ENCODE assay signal across 10 mouse cellular contexts in genomic region chr14:57386758-57387561, GRCm38 (mm10). TPM values are rescaled to one million over a fixed set of nuclear protein-coding genes. Genes with fewer than 3 reads are reported as not detected.
DNase-seq lines count a peak whose midpoint lies in the region; ATAC-seq and TF ChIP-seq lines count a peak whose summit lies in the region.
"Had no signal": no experiment of that assay in that cellular context is flagged by ENCODE, and none has a peak within 500 bp of the region (broad histone marks: within the 10 kb centered on the region; RNA-seq: fewer than 3 reads in every experiment).

No protein-coding gene starts in this region.

- in situ Hi-C loops in ES-E14 (cut with MboI; ENCODE audit: low sequenced_read_pairs in 2 of 2, unreplicated experiment in 2 of 2), result no loop called here

- H3K27me3 ChIP-seq in heart, embryonic 15.5 days, result no peaks in the 10 kb centered on the region
- H3K27me3 ChIP-seq in liver, embryonic 12.5 days (replicated peaks), result no peaks in the 10 kb centered on the region
- no peaks in the 10 kb centered on the region for H3K27me3 ChIP-seq in neural tube, embryonic 15.5 days (replicated peaks)
- H3K27me3 ChIP-seq in limb, embryonic 10.5 days (ENCODE audit: low read depth, poor library complexity, severe bottlenecking), result no peaks in the 10 kb centered on the region

- 46% methylated on average over 14 of the region's 14 CpGs for WGBS in heart, embryonic 15.5 days
- WGBS in liver, embryonic 12.5 days (ENCODE audit: insufficient replicate concordance), result 36% methylated on average over 14 of the region's 14 CpGs
- 77% methylated on average over 14 of the region's 14 CpGs for WGBS in neural tube, embryonic 15.5 days
- 55% methylated on average over 14 of the region's 14 CpGs for WGBS in limb, embryonic 10.5 days

- 0 out of 2 replicates have a peak, but pooled peaks have one; percentile 27 for ATAC-seq in heart, embryonic 15.5 days (replicated peaks; ENCODE audit: insufficient number of reproducible peaks, insufficient read depth, low FRiP score, low read depth)
- peak; percentile 27; the same call in 1 of the 2 replicates for ATAC-seq in liver, embryonic 12.5 days
- no peak for ATAC-seq in neural tube, embryonic 15.5 days (ENCODE audit: low FRiP score)

- peaks cover 0 to 4% of the 10 kb centered on the region in 2 experiments; a peak in 1 of 4 replicates for H3K4me1 ChIP-seq in ES-E14 (ENCODE audit: control insufficient read depth in 2 of 2, insufficient read depth in 2 of 2, low read length in 2 of 2, poor library complexity in 1 of 2)
- peaks cover 6% of the 10 kb centered on the region for H3K4me1 ChIP-seq in heart, embryonic 15.5 days (replicated peaks)
- peaks cover 14% of the 10 kb centered on the region for H3K4me1 ChIP-seq in liver, embryonic 12.5 days
- no peaks in the 10 kb centered on the region for H3K4me1 ChIP-seq in neural tube, embryonic 15.5 days
- peaks cover 16% of the 10 kb centered on the region for H3K4me1 ChIP-seq in limb, embryonic 10.5 days

- H3K9ac ChIP-seq in ES-E14 (ENCODE audit: insufficient read depth, low read depth, low read length, poor library complexity, severe bottlenecking), result 0 out of 2 replicates have a peak overlapping the region, but pooled peaks have one; percentile 2
- no peak overlapping the region for H3K9ac ChIP-seq in heart, embryonic 15.5 days
- no peak overlapping the region for H3K9ac ChIP-seq in liver, embryonic 12.5 days
- H3K9ac ChIP-seq in neural tube, embryonic 15.5 days (replicated peaks), result no peak overlapping the region

- H3K27ac ChIP-seq in ES-E14 (ENCODE audit: insufficient read depth, low read depth, low read length, poor library complexity, severe bottlenecking), result no peak overlapping the region
- H3K27ac ChIP-seq in heart, embryonic 15.5 days, result peak overlapping the region; percentile 10
- 0 out of 2 replicates have a peak overlapping the region, but pooled peaks have one; percentile 12 for H3K27ac ChIP-seq in liver, embryonic 12.5 days
- no peak overlapping the region for H3K27ac ChIP-seq in neural tube, embryonic 15.5 days (replicated peaks)
- no peak overlapping the region for H3K27ac ChIP-seq in limb, embryonic 10.5 days

- H3K9me3 ChIP-seq in ES-E14 (ENCODE audit: control insufficient read depth, insufficient read depth, low read depth, low read length), result no peaks in the 10 kb centered on the region
- no peaks in the 10 kb centered on the region for H3K9me3 ChIP-seq in heart, embryonic 15.5 days (replicated peaks)
- no peaks in the 10 kb centered on the region for H3K9me3 ChIP-seq in liver, embryonic 12.5 days (replicated peaks)
- H3K9me3 ChIP-seq in neural tube, embryonic 15.5 days (replicated peaks), result no peaks in the 10 kb centered on the region
- H3K9me3 ChIP-seq in limb, embryonic 10.5 days (replicated peaks), result no peaks in the 10 kb centered on the region

- H3K36me3 ChIP-seq in ES-E14 (ENCODE audit: control insufficient read depth, insufficient read depth, low read length, poor library complexity, severe bottlenecking), result no peaks in the 10 kb centered on the region
- no peaks in the 10 kb centered on the region for H3K36me3 ChIP-seq in heart, embryonic 15.5 days
- H3K36me3 ChIP-seq in liver, embryonic 12.5 days, result no peaks in the 10 kb centered on the region
- no peaks in the 10 kb centered on the region for H3K36me3 ChIP-seq in neural tube, embryonic 15.5 days
- H3K36me3 ChIP-seq in limb, embryonic 10.5 days, result no peaks in the 10 kb centered on the region

- 0 out of 2 replicates have a peak overlapping the region, but pooled peaks have one; percentile 1 for H3K4me2 ChIP-seq in heart, embryonic 15.5 days
- H3K4me2 ChIP-seq in liver, embryonic 12.5 days, result peak overlapping the region; percentile 29
- H3K4me2 ChIP-seq in neural tube, embryonic 15.5 days, result no peak overlapping the region

- no peak overlapping the region for H3K4me3 ChIP-seq in ES-E14 (ENCODE audit: insufficient read depth in 1 of 2, low read depth in 1 of 2, low read length in 2 of 2, poor library complexity in 1 of 2, severe bottlenecking in 1 of 2)
- no peak overlapping the region for H3K4me3 ChIP-seq in heart, embryonic 15.5 days
- no peak overlapping the region for H3K4me3 ChIP-seq in liver, embryonic 12.5 days
- no peak overlapping the region for H3K4me3 ChIP-seq in neural tube, embryonic 15.5 days (replicated peaks)
- H3K4me3 ChIP-seq in limb, embryonic 10.5 days, result no peak overlapping the region

- peak; percentile 9 to 11 for DNase-seq in cerebellum, postnatal 14 days
- no peak for DNase-seq in cerebellum, adult 9-11 months
- DNase-seq in ES-E14 (ENCODE audit: low read depth, low spot score), result no peak
- no peak for DNase-seq in limb, embryonic 10.5 days (ENCODE audit: low spot score)
- no peak for DNase-seq in left cerebral cortex, adult 11 months (ENCODE audit: low spot score)
- DNase-seq: B cell, adult 2 months; spleen, adult 18-20 months had no signal

TF ChIP-seq in ES-E14, 5 proteins besides CTCF, POLR2A, EP300 and RAD21:
- TF ChIP-seq CHD2 (IDR thresholded peaks at IDR 0.05; ENCODE audit: low read depth, low read length), result no peak
- no peak for TF ChIP-seq MAFK (IDR thresholded peaks at IDR 0.05; ENCODE audit: insufficient read depth, low read depth, low read length)
- TF ChIP-seq HCFC1 (IDR thresholded peaks at IDR 0.05; ENCODE audit: borderline replicate concordance, insufficient read depth, low read length), result no peak
- TF ChIP-seq ZNF384 (IDR thresholded peaks at IDR 0.05; ENCODE audit: low read depth, low read length), result no peak
- no peak for TF ChIP-seq ZC3H11A (IDR thresholded peaks at IDR 0.05; ENCODE audit: borderline replicate concordance, low read depth, low read length)

RNA-seq across cellular contexts. Expression of gene Cryl1, which starts 11.4 kb away (rescaled TPM):
- total RNA-seq in ES-E14 (2012; rRNA removed), result 4.1 and 8.4 TPM in 2 replicates
- 10.8 and 20.0 TPM in 2 replicates for polyA plus RNA-seq in heart, embryonic 15.5 days (2015; fragmentation: Nextera tagmentation; extraction: Ambion mirVana)
- polyA plus RNA-seq in liver, embryonic 12.5 days (2016; fragmentation: Nextera tagmentation; extraction: Ambion mirVana), result 7.2 and 7.3 TPM in 2 replicates
- polyA plus RNA-seq in neural tube, embryonic 15.5 days (2015; fragmentation: Nextera tagmentation; extraction: Ambion mirVana), result 12.2 and 24.5 TPM in 2 replicates
- polyA plus RNA-seq in limb, embryonic 10.5 days (2016; fragmentation: Nextera tagmentation; extraction: Ambion mirVana), result 9.3 and 12.7 TPM in 2 replicates

RNA-seq across cellular contexts. Expression of gene Ift88, which starts 36.9 kb away (rescaled TPM):
- 3.6 and 11.0 TPM in 2 replicates for total RNA-seq in ES-E14 (2012; rRNA removed)
- 6.3 TPM in 2 replicates for polyA plus RNA-seq in heart, embryonic 15.5 days (2015; fragmentation: Nextera tagmentation; extraction: Ambion mirVana)
- polyA plus RNA-seq in liver, embryonic 12.5 days (2016; fragmentation: Nextera tagmentation; extraction: Ambion mirVana), result 2.4 and 2.6 TPM in 2 replicates
- 14.6 and 18.3 TPM in 2 replicates for polyA plus RNA-seq in neural tube, embryonic 15.5 days (2015; fragmentation: Nextera tagmentation; extraction: Ambion mirVana)
- 8.3 and 11.4 TPM in 2 replicates for polyA plus RNA-seq in limb, embryonic 10.5 days (2016; fragmentation: Nextera tagmentation; extraction: Ambion mirVana)

Comparison
In these comparisons a context has a peak if more than half of its experiments do, and no peak if none do; other contexts are left out.
1. DNase-seq: peak in cerebellum, postnatal 14 days (2 of 2); none in cerebellum, adult 9-11 months (single experiment), ES-E14 (single experiment), limb, embryonic 10.5 days (single experiment) and left cerebral cortex, adult 11 months (single experiment).
2. H3K27ac ChIP-seq: peak in heart, embryonic 15.5 days (single experiment) and liver, embryonic 12.5 days (single experiment); none in ES-E14 (single experiment), neural tube, embryonic 15.5 days (single experiment) and limb, embryonic 10.5 days (single experiment).